ENCODE assay signal across 1 mouse cellular context in the genomic region with DNA sequence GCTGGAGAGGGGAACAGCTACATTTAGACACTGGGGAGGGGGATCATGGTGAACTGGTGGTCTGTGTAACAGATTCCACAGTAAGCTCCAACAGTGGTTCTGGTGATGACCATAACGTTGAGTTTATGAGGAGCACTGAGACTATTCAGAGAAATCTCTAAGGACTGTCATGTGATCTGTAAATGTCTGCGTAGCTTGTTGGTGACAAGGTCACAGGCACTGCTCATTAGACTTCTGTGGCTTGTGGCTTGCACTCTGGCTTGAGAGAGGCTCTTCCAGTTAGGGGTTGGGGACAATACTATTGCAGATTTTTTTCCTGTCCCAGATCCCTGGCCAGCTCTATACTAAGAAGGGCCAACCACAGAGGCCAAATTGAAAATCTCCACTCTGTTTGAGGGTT.
TF ChIP-seq lines count a peak whose summit lies in the region.

No protein-coding gene starts in this region.

TF ChIP-seq in CH12.LX, 34 proteins besides CTCF, POLR2A, EP300 and RAD21 (continued from another document):
- TF ChIP-seq UBTF (IDR thresholded peaks at IDR 0.05; ENCODE audit: low read depth, low read length): no peak
- no peak for TF ChIP-seq CHD2 (IDR thresholded peaks at IDR 0.05; ENCODE audit: low read length)
- no peak for TF ChIP-seq JUND (conservative IDR thresholded peaks at IDR 0.05; ENCODE audit: low read depth, low read length)
- no peak for TF ChIP-seq SIN3A (IDR thresholded peaks at IDR 0.05; ENCODE audit: low read length)
- no peak for TF ChIP-seq PAX5 (IDR thresholded peaks at IDR 0.05; ENCODE audit: low read length)
- 0 out of 2 replicates have a peak, but pooled peaks have one; percentile 19 for TF ChIP-seq ZNF384 (IDR thresholded peaks at IDR 0.05; ENCODE audit: low read depth, low read length)
- no peak for TF ChIP-seq IRF4 (IDR thresholded peaks at IDR 0.05; ENCODE audit: low read depth, low read length)
- TF ChIP-seq TBP (conservative IDR thresholded peaks at IDR 0.05; ENCODE audit: low read depth, low read length): 0 out of 2 replicates have a peak, but pooled peaks have one; percentile 43
- no peak for TF ChIP-seq ZKSCAN1 (IDR thresholded peaks at IDR 0.05; ENCODE audit: borderline replicate concordance, low read depth, low read length)
